Mouse (Mus musculus) neural tube, embryonic 14.5 days (tissue): ENCODE data around the gene Cx3cl1. TPM values are rescaled to one million over a fixed set of nuclear protein-coding genes. Genes with fewer than 3 reads are reported as not detected.

ENCODE experiments used
- ATAC-seq: fragments of 200-750 bp; cut with Nextera tagmentation; 2 replicates; pipeline ENCODE4 v1.8.0; 2017; ENCODE audit warnings: low read depth, mild to moderate bottlenecking, moderate TSS enrichment, moderate library complexity
- H3K27ac ChIP-seq: fragments of 300-500 bp; sonication (generic); 2 replicates; pipeline ENCODE4 v1.5.1; 2014; ENCODE audit warnings: low read depth, mild to moderate bottlenecking, control low read depth, low read length, moderate library complexity, mixed read lengths
- H3K27me3 ChIP-seq: fragments of 300-500 bp; sonication (generic); 2 replicates; pipeline ENCODE4 v1.6.1; 2014; ENCODE audit warnings: low read length; ENCODE audit not compliant: control insufficient read depth, insufficient read depth
- H3K36me3 ChIP-seq: fragments of 300-500 bp; sonication (generic); 2 replicates; pipeline ENCODE4 v1.6.1; 2014; ENCODE audit warnings: low read length, mixed read lengths; ENCODE audit not compliant: control insufficient read depth, insufficient read depth
- H3K4me1 ChIP-seq: fragments of 300-500 bp; sonication (generic); 2 replicates; pipeline ENCODE4 v1.6.1; 2014; ENCODE audit warnings: low read length; ENCODE audit not compliant: control insufficient read depth, insufficient read depth
- H3K4me2 ChIP-seq: fragments of 300-500 bp; sonication (generic); 2 replicates; pipeline ENCODE4 v1.6.1; 2014; ENCODE audit warnings: mild to moderate bottlenecking, low read depth, low read length, control low read depth
- H3K4me3 ChIP-seq: fragments of 300-500 bp; sonication (generic); 2 replicates; pipeline ENCODE4 v1.5.1; 2014; ENCODE audit warnings: low read depth, low read length, control low read depth, mixed read lengths
- H3K9ac ChIP-seq: fragments of 300-500 bp; sonication (generic); replicated peaks from 2 replicates; pipeline ENCODE4 v1.6.1; 2014; ENCODE audit warnings: low read depth, mild to moderate bottlenecking, control low read depth, low read length, mixed read lengths
- H3K9me3 ChIP-seq: fragments of 300-500 bp; sonication (generic); 2 replicates; pipeline ENCODE4 v1.6.1; 2016; ENCODE audit warnings: low read length; ENCODE audit not compliant: control insufficient read depth
- WGBS: fragments of 180-500 bp; shearing (Covaris S2); extraction: QIAGEN DNeasy Blood & Tissue Kit; methylation state at CpG from one replicate; pipeline ENCODE4 v1.1.7; 2014; 5-methylcytosine and 5-hydroxymethylcytosine counted together
- polyA plus RNA-seq: library from polyadenylated mRNA; unstranded; fragments of >200 nt; fragmentation: Nextera tagmentation; extraction: Ambion mirVana; gene quantifications from 2 replicates; pipeline ENCODE4 v1.2.1, GENCODE M21; 2014

The Cx3cl1 gene
- polyA plus RNA-seq, 1 experiment from 2014 or later, result 41.6 TPM

- Histone ChIP-seq H3K36me3 (no peaks in the 10 kb centered on the region), H3K4me1 (no peaks in the 10 kb centered on the region), H3K4me3 (no peak overlapping the region), H3K9me3 (no peaks in the 10 kb centered on the region), H3K27me3 (no peaks in the 10 kb centered on the region), H3K27ac (no peak overlapping the region), H3K9ac (no peak overlapping the region), H3K4me2 (no peak overlapping the region)
- 76% methylated on average over 10 of the region's 10 CpGs for WGBS
- no peak for ATAC-seq
Observed at GRCm38 (mm10) chr8:94804546-94805340, 32.9 kb downstream of the Cx3cl1 start.

GRCm38 (mm10) chr8:94805811-94806210 is 34.0 kb downstream of the Cx3cl1 start:
- no peaks in the 10 kb centered on the region for H3K9me3 ChIP-seq
- no peaks in the 10 kb centered on the region for H3K4me1 ChIP-seq
- no peaks in the 10 kb centered on the region for H3K36me3 ChIP-seq
- no peak overlapping the region for H3K9ac ChIP-seq
- no peaks in the 10 kb centered on the region for H3K27me3 ChIP-seq
- no peak overlapping the region for H3K27ac ChIP-seq
- 57% methylated on average over 4 of the region's 4 CpGs for WGBS
- no peak for ATAC-seq
- no peak overlapping the region for H3K4me3 ChIP-seq
- no peak overlapping the region for H3K4me2 ChIP-seq

GRCm38 (mm10) chr8:94807506-94807905 is 35.7 kb downstream of the Cx3cl1 start:
- Histone ChIP-seq H3K9me3 (no peaks in the 10 kb centered on the region), H3K27me3 (no peaks in the 10 kb centered on the region), H3K4me2 (no peak overlapping the region), H3K4me3 (no peak overlapping the region), H3K36me3 (no peaks in the 10 kb centered on the region), H3K9ac (no peak overlapping the region), H3K4me1 (0 out of 2 replicates have a peak, but pooled peaks cover 2% of the 10 kb centered on the region), H3K27ac (no peak overlapping the region)
- WGBS, result 51% methylated on average over 7 of the region's 7 CpGs
- ATAC-seq, result peak; percentile 21; the same call in 1 of the 2 replicates

- ATAC-seq, result no peak
- Histone ChIP-seq H3K9ac (no peak overlapping the region), H3K4me1 (0 out of 2 replicates have a peak, but pooled peaks cover 4% of the 10 kb centered on the region), H3K27ac (no peak overlapping the region), H3K27me3 (no peaks in the 10 kb centered on the region), H3K36me3 (no peaks in the 10 kb centered on the region), H3K4me3 (no peak overlapping the region), H3K4me2 (no peak overlapping the region), H3K9me3 (no peaks in the 10 kb centered on the region)
- 84% methylated on average over 6 of the region's 6 CpGs for whole genome bisulfite sequencing
Observed at GRCm38 (mm10) chr8:94808372-94808771, 36.6 kb downstream of the Cx3cl1 start.

- Histone ChIP-seq H3K4me2 (no peak within 1 kb of the TSS), H3K4me3 (no peak within 1 kb of the TSS), H3K9ac (no peak within 1 kb of the TSS), H3K36me3 (no peaks in the 10 kb centered on the region), H3K27me3 (no peaks in the 10 kb centered on the region), H3K27ac (no peak within 1 kb of the TSS), H3K4me1 (0 out of 2 replicates have a peak, but pooled peaks cover 4% of the 10 kb centered on the region), H3K9me3 (no peaks in the 10 kb centered on the region)
- no peak for ATAC-seq
- WGBS, result 80% methylated on average over 3 of the region's 3 CpGs
Observed at GRCm38 (mm10) chr8:94810153-94810552, 38.3 kb downstream of the Cx3cl1 start, which contains the start of gene Ccl17. Gene Ccl17 (plus strand): TSS chr8:94810453.

GRCm38 (mm10) chr8:94810855-94811254 is 39.0 kb downstream of the Cx3cl1 start:
- Histone ChIP-seq H3K4me3 (no peak overlapping the region), H3K27ac (no peak overlapping the region), H3K36me3 (no peaks in the 10 kb centered on the region), H3K4me1 (0 out of 2 replicates have a peak, but pooled peaks cover 4% of the 10 kb centered on the region), H3K9me3 (no peaks in the 10 kb centered on the region), H3K27me3 (no peaks in the 10 kb centered on the region), H3K4me2 (no peak overlapping the region), H3K9ac (no peak overlapping the region)
- 91% methylated on average over 5 of the region's 5 CpGs for WGBS
- ATAC-seq, result no peak

- Histone ChIP-seq H3K9me3 (no peaks in the 10 kb centered on the region), H3K4me2 (no peak overlapping the region), H3K27ac (no peak overlapping the region), H3K4me1 (0 out of 2 replicates have a peak, but pooled peaks cover 4% of the 10 kb centered on the region), H3K27me3 (no peaks in the 10 kb centered on the region), H3K36me3 (no peaks in the 10 kb centered on the region), H3K9ac (no peak overlapping the region), H3K4me3 (no peak overlapping the region)
- ATAC-seq, result no peak
- WGBS, result 80% methylated on average over 6 of the region's 6 CpGs
Observed at GRCm38 (mm10) chr8:94811654-94812053, 39.8 kb downstream of the Cx3cl1 start.

GRCm38 (mm10) chr8:94812645-94813098 is 40.9 kb downstream of the Cx3cl1 start:
- WGBS, result 27% methylated on average over 6 of the region's 6 CpGs
- no peaks in the 10 kb centered on the region for H3K9me3 ChIP-seq
- H3K27ac ChIP-seq, result 0 out of 2 replicates have a peak overlapping the region, but pooled peaks have one; percentile 34
- no peaks in the 10 kb centered on the region for H3K36me3 ChIP-seq
- peak; percentile 67 for ATAC-seq
- no peaks in the 10 kb centered on the region for H3K27me3 ChIP-seq
- H3K4me2 ChIP-seq, result peak overlapping the region; percentile 33; the same call in 1 of the 2 replicates
- H3K9ac ChIP-seq, result peak overlapping the region; percentile 47
- H3K4me1 ChIP-seq, result 0 out of 2 replicates have a peak, but pooled peaks cover 4% of the 10 kb centered on the region
- no peak overlapping the region for H3K4me3 ChIP-seq

- 0% methylated on average over 1 of the region's 1 CpGs for WGBS
- no peak overlapping the region for H3K27ac ChIP-seq
Observed at GRCm38 (mm10) chr8:94814556-94814955, 42.7 kb downstream of the Cx3cl1 start.

More at GRCm38 (mm10) chr8:94814556-94814955, 42.7 kb downstream of the Cx3cl1 start:
- Histone ChIP-seq H3K27me3 (no peaks in the 10 kb centered on the region), H3K4me2 (no peak overlapping the region), H3K9ac (no peak overlapping the region), H3K9me3 (no peaks in the 10 kb centered on the region), H3K36me3 (no peaks in the 10 kb centered on the region), H3K4me1 (0 out of 2 replicates have a peak, but pooled peaks cover 4% of the 10 kb centered on the region), H3K4me3 (no peak overlapping the region)
- ATAC-seq, result no peak
